Mouse (Mus musculus) frontal cortex, postnatal 10 days (tissue): Measurements from ENCODE around the gene Rps6ka2.
"Not testable (repeated sequence)": the region's sequence is repeated elsewhere in the genome, so short reads cannot be mapped to it uniquely, and the experiment has no call there.

Source experiments
- DNase-seq, 2 experiments: peaks; one replicate each; pipeline ENCODE4 v3.0.0; 2022; ENCODE audit warnings: low spot score in 2 of 2, mixed read lengths in 1 of 2

The Rps6ka2 gene

DNA sequence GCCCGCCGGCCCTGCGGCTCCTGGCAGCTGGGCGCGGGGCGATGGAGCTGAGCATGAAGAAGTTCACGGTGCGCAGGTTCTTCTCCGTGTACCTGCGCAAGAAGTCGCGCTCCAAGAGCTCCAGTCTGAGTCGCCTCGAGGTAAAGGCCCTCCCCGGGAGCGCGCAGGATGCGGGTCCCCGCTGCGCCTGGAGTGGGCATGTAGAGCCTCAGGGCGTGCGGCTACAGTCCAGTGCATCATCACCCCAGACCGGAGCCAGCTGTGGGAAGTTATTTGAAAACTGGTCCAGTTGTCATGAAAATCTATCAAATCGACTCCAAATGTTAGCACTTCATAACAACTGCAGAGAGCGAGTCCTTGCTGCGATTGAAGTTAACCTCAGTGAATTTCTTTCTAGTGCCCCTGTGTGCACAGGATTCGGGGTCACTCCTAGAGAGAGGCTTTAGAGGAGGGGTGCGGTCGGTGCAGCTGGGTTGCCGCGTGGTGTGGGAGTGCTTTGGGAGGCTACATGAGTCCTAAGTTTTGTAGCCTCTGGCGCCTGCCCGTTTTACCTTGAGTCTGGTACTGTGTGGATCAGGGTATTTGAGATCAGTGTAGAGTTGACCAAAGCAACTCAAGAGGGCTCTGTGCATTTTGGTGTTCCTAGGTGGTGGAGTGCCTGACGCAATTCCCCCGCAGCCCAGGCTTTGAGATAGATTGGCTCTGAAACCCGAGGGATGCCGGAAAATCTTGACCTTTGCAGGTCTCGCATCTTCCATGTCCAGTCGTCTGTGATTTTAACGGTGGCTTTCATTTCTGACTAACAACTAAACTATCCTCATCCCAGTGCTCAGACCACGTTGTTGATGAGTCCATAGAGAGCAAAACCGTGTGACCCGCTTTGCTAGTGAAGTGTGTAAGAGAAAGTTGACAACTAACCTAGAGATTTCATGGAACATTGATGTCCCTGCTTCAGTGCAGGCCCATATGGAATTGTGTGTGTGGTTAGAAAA, 685 bp downstream of the Rps6ka2 start:
- no peak for DNase-seq

DNA sequence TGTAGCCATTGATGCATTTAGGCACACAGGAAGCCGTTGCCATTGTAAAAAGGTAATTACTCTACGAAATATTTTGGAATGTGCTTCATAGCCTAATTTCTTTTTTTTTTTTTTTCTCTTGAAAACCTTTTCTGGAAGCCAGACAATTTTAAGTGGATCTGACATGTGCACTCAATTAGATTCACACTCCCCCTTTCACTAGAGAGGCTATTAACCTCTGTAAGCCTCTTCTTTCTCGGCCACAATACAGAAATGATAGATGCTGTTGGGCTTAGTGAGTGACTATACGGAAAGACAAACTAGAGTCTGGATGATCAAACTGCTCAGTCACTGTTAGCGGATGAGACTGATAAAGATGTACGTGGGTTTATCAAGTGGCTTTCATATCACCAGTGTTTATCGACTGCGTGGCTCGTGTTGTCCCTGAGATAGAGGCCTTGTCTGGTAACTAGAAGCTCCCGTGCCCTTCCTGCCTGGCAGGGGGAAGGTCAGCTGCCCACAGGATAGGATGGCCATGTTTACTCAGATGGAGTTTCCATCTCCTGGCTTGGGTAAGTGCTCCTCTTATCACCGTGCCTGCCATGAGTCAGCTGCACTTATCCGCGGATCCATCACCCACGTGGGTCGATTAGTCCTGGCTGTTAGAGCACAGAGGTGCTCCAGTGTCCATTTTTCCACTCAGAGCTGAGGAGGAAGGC, 3.6 kb downstream of the Rps6ka2 start:
- DNase-seq, result no peak

DNA sequence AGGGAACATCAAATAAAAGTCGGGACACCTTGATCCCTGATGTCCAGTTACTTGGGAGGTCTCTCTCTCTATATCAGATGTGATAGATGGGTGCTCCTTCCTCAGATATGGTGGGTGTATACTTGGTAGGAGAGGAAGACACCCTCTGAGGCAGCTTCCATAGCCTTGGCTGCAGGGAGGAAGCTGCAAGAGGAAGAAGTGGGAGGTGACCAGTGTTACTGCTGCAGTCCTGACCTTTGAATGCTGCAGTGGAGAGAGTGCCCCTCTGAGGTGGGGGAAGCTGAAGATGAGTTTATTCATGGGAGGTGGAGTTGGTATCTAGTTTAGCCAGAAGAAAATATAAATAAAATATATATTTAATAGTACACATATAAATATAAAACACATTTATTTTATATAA, 5.4 kb downstream of the Rps6ka2 start:
- no peak for DNase-seq

DNA sequence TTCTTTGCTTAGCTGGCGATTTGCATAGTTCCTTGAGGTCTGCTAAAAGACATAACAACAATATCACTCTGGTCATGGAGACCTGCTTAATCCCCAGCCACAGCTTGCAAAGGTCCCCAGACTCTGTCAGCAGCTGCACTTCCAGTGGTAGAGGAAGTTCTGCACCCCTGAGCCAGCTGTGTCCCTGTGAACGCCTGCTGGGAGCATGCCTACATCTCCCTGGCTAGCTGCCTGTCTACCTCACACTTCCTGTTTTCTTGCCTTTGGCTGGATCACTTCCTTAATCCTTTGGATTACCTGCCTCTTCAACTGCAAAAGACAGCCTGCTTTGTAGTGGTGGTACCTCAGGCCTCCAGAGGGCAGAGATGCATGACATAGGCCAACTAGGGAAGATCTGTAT, 6.5 kb downstream of the Rps6ka2 start:
- DNase-seq, result no peak

DNA sequence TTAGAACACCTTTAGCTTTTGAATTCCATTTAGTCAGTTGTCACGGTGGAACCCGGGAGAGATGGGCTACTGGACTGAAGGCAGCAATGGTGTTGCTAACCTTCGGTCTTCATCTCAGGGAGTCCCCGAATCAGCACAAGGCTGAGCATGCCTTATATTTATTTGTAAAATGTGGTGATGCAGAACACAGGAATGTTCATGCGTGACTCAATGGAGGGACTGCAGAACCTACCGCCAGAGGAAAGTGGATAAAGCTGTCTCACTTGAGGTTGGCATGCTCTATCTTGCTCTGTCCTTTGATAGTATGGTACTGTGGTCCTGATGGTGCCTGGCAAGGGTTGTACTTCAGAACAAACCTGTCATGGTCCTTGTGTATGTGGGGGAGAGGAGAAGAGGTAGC, 8.3 kb downstream of the Rps6ka2 start:
- DNase-seq, result no peak

DNA sequence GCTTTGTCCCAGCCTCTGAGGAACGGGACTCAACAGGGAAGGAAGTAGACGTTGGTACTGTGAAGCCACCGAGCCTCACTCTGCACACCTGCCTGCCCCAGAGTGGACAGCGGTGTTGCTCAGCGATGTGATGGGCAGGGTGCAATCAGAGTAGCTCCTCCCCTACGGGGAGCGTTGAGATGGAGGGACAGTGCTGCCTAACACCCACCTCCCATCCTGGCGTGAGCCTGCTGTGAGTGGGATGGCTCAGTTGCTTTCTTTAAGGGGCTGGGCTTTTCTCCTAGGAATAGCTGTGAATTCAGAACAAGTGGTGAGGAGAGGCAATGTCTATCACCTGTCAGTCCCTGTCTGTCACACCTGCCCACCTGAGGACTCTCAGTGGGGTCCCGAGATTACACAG, 12.3 kb downstream of the Rps6ka2 start:
- no peak for DNase-seq

DNA sequence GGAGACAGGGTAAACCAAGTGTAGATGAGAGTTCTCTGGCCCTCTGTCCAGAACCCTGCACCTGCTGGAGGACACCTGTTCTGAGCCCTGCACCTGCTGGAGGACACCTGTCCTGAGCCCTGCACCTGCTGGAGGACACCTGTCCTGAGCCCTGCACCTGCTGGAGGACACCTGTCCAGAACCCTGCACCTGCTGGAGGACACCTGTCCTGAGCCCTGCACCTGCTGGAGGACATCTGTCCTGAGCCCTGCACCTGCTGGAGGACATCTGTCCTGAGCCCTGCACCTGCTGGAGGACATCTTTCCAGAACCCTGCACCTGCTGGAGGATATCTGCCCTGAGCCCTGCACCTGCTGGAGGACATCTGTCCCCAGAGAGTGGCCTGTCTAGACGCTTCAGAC, 17.1 kb downstream of the Rps6ka2 start:
- not testable (repeated sequence) for DNase-seq

DNA sequence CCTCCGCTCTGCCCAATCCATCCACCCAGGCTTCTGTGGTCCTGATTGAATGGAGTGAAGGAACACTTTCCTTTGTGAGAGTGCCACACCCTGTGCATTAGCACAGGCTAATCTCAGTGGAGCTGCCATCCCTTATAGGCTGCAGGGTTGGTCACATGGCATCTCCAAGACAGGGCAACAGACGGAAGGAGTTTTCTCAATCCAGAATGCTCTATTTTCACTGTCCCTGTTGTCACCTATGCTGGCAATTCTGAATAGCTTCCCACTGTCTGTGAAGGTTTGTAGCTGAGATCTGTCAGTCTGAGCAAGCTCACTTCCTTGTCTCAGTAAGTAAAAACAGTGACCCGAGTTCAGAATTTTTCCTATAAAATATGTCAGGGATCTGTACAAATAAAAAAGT, 19.5 kb downstream of the Rps6ka2 start:
- DNase-seq, result no peak

DNA sequence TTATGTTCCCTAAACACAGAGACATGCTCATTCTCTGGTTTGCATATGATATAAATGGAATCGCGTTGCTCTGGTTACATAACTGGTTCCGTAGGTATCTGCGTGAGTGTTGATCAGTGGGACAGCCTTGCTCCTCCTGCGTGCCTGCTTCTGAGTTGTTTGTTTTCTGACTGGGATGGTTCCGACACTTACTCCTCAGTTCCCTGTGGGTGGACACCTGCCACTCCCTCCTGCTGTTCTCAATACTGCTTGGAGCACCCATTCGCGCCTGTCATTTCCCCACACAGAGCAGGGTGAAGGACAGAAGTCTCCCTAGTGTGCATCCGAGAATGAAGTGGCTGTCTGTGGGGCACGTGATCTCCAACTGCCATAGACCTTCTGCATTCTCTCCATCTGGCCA, 20.1 kb downstream of the Rps6ka2 start:
- no peak for DNase-seq

DNA sequence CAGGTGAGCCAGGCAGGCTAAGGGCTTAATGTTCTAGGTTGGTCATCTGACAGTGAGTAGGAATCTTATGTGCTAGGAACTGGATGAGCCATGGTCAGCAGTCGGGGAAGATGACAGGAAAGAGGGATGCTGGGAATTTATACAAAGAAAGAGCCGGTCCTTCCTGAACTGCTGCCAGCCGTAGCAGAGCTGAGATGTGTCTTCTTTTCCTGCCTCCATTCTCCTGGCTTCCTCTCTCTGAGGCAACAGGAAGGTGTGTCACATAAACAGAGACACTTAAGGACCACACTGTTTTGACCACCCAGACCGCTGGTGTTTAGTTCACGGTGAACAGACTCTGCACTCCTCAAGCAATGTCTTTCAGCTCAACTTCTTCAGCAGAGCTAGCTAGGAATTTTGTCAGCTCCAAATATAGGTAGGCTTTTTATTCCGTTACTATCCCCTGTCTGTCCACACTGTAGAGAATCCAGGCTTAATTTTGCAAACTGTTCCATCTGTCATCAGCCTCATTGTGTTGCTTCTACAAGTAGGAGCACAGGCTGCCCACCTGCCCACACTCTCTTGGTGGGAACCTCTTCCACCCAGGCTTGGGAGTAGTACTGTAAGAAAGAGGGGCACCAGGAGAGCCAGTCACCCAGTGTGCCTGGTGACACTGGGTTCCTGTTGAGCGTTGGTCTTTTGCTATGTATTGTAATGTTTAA, 24.4 kb downstream of the Rps6ka2 start:
- DNase-seq, result no peak

DNA sequence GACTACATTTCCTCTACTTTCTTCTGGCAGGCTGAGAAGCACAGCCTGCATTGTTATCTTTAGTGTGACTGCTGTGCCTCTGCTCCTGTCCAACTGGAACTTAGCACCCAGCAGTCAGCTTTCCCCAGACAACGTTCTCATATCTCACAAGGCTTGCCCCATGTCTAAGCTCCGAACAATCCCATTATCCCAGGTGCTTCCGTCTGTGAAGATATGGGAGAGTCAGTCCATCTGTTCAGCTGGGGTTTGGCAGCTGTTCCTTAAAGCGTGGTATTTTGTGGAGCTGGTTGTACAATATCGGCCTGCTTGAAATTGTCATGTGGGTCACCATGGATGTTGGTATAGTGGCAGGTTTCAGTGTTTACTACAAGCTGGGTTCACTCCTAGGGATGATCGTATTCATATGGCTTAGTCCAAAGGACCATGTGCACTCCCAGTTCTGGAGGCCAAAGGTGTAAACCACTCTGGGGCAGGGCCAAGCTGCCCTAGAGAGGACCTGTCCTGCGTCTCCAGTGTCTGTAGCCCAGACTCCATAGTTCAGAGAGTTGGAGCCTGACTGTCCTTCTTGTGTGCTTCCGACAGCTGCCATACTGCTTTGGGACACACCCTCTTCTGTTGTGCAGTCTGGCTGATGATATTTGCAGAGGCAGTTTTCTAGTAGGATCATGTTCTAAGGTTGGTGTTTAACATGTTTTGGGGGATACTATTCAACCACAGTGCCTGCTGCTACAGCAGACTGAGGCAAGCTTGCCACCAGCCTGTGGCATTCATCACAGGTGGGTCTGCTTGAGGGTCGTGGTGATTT, 27.4 kb downstream of the Rps6ka2 start:
- no peak for DNase-seq

DNA sequence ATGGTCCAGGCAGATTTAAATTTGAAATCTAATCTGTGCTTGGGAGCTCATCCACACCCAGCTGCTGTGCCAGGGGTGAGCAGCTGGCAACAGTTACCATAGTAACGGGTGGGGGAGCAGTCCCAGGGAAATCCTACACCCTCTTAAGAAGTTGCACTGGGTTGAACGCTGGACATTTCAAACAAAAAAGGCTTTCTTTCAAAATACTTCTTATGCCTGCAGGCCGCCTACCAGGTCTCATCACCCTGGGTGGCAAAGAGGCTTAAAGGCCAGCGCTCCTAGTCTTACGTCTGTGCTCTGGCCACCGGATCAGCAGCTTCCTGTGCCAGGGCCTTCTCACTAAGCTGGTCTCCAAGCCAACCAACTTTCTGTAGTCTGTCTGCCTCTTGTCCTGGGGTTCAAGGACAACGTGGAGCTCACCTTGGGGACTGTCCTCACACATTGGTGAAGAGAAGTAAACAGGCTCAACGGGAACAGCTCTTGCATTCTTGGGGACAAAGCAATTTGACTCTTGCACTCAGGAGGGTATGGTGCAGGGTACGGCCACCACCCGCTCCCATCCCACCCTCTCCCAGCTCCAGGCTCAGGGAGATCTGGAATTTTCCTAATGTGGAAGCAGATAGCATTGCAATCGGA, 35.0 kb downstream of the Rps6ka2 start:
- no peak for DNase-seq

DNA sequence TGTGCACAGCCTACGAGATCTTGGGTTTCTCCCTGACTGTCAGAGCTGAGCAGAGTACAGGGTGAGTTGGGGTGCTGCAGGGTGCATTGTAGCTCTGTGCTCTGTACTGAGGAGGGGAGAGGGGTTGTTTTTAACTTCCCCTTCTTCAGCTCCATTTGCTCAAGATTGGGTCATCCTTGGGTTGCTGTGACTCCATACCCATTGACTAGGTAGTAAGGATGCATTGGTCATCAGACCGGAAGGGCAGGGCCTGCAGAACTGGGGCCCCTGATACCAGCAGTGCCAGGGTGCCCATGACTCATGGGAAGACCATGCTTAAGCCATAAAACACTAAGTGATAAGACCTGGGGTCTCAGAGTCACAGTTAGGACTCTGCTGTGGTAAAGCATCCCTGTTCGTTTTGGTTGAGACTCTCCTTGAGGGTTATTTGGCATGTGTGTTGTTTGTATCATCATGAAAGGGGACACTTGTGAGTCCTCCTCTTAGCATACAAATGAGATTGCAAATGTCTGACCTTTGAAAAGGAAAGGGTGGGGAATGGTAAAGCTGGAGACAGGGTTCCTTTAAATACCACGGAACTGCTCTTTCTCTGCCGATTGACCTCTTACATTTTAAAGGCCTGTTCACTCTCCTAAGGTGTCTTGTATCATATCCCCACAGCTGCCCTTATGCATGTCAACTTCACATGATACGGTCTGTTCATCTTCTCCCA, 36.7 kb downstream of the Rps6ka2 start:
- DNase-seq, result no peak

DNA sequence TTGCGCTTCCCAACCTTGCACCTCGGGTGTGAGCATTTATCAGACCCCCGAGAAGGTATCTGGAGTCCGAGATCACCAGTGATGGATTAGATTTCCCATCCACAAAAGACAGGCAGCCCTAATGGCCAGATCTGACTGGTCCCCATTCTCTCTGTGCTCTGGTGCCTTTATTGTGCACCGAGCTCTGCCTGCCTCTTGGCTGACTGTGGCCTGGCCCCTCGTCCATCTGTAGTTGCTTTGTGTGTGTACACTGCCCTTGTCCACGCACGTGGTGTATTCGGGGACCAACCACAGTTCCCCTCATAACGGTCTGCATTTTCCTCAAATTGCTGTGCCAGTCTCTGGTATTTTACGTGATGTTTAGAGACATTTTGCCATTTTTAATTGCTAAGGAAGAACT, 40.7 kb downstream of the Rps6ka2 start:
- no peak for DNase-seq

DNA sequence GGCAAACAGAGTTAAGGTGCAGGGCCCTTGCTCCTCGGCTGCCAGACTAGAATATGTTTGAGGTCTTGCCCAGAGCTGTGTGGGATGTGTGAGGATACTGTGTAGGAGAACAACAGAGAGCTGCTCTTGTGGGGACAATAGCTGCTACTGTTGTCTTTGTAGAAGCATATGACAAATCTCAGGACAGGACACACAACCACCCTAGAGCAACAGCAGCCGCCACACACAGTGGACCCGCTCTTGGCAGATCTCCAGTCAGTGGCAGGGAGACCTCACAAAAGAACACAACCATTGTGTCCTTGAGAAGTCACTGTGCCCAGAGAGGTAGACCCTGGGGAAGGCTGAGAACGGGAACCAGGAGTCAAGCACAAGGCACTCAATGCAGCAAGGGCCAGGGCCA, 42.0 kb downstream of the Rps6ka2 start:
- DNase-seq, result no peak

DNA sequence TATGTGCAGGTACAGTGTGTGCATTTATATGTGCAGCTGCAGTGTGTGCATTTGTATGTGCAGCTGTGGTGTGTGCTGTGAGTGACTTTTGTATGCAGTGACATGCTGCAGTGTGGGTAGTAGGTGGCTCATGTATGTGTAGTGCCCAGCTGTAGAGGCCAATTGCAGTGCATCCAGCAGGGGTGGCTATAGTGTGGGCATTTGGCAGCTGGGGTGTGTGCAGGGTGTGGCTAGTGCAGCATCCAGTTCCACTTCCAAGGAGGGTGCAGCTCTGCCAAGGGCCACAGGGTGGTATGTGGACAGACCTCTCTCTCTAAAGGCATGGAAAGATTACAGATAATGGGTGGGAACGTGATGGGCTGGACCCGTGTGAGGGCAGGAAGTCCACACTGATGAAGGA, 43.3 kb downstream of the Rps6ka2 start:
- no peak for DNase-seq

DNA sequence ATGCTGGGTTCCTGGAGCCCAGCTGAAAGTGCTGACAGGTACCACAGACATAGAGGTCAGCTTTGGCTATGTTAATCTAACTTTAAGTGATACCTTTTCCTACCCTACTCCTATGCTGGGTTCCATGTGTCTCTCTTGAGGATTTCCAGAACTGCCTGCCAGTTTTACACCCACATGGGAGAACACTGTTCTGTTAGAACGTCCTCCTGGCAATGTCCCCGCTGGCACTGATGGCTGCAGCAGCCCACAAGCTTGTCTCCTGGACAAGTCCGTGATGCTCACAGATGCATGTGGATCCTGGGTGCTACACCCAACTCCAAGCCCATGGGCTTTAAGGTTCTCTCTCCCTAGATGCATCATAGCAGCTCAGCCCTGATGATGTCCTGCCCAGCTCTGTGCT, 44.1 kb downstream of the Rps6ka2 start:
- peak; percentile 60 to 78 for DNase-seq

DNA sequence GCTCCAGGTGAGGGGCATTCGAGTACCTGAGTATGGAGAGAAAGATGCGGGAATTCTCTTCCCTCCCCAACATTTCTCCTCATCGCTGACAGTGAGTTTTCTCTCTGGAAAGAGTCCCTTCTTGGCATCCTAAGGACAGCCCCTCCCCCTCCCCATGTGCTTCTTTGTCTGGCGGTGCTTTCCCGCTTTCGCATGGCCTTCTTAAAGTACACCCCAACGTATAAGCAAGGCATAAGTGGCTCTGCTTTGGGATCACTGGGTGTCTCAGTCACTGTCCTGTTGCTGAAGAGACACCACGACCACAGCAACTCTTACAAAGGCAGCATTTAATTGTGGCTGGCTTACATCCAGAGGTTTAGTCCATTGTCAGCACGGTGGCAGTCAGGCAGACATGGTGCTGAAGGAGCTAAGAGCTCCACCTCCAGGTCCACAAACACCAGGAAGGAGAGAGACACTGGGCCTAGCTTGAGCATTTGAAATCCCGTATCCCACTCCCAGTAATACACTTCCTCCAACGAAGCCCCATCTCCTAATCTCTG, 47.9 kb downstream of the Rps6ka2 start:
- DNase-seq, result no peak

DNA sequence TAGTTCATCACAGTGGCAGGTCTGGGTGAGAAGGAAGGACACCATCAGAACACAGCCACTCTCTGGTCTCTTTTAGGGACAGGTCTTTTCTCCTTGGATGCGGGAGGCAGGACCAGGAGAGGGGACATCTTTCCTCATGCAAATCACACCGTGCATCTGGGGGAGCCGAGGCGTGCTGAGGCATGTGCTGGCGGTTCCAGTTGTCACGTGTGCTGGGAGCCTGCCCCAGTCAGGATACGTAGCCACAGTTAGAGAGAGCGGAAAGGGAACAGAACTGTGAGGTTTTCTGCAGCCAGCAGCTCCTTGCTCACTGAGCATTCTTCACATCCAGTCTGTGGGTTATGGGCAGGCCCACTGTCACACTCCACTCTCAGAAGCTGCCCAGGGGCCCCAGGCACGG, 48.5 kb downstream of the Rps6ka2 start:
- DNase-seq, result no peak

DNA sequence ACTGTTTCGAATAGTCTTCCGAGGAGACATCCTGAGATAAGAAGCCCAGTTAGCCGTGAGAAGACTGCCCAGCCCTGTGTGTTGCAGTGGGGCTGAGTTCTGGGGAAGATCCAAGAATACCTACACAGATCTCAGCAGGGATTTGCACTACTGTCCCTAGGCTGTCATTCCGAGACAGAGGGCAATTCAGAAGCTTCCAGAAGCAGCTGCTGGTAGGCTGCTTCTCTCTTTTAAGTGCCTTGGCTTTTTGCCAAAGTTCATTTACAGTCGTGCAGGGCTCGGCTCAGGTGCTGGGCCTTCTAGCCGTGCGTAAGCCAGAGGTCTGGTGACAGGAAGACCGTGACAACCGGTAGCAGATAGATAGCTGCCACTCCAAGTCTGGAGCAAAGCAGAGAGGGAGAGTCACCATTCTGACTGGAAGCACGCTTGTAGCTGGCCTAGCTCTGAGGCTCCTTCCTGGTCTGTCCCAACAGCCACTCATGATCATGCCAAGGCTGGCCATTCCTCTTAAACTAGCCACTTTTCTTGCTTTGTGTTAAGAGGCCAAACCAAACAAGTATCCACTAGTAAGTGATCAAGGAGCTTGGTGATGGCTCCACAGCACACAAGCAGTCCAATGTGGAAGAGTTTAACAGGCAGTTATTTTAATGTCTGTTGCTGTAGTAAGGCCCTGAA, 49.3 kb downstream of the Rps6ka2 start:
- no peak for DNase-seq
